Mouse (Mus musculus) heart, adult 2 months (tissue): ENCODE results near the gene Tox4. TPM values are rescaled to one million over a fixed set of nuclear protein-coding genes. Genes with fewer than 3 reads are reported as not detected.

Source experiments
- DNase-seq, 2 experiments: peaks; one replicate each; pipeline ENCODE4 v3.0.0; 2021
- H3K27ac ChIP-seq: fragments of 200-600 bp; 2 replicates; pipeline ENCODE4 v1.8.1; 2022
- H3K27me3 ChIP-seq: fragments of 200-500 bp; 2 replicates; pipeline ENCODE4 v1.6.1; 2012; ENCODE audit warnings: mild to moderate bottlenecking, low read length, inconsistent platforms, mixed read lengths; ENCODE audit not compliant: control insufficient read depth, insufficient read depth
- H3K36me3 ChIP-seq: fragments of 200-500 bp; 2 replicates; pipeline ENCODE4 v1.6.1; 2012; ENCODE audit warnings: low read length, inconsistent platforms; ENCODE audit not compliant: control insufficient read depth, insufficient read depth
- H3K4me1 ChIP-seq: fragments of 200-500 bp; 2 replicates; pipeline ENCODE4 v1.6.1; 2011; ENCODE audit warnings: low read length; ENCODE audit not compliant: control insufficient read depth, insufficient read depth
- H3K4me3 ChIP-seq: fragments of 200-600 bp; 2 replicates; pipeline ENCODE4 v1.8.1; 2022
- H3K79me2 ChIP-seq: fragments of 200-500 bp; replicated peaks from 2 replicates; pipeline ENCODE4 v1.6.1; 2012; ENCODE audit warnings: mild to moderate bottlenecking, inconsistent platforms, low read length, moderate library complexity, mixed read lengths; ENCODE audit not compliant: control insufficient read depth, insufficient read depth
- H3K9ac ChIP-seq: fragments of 200-500 bp; 2 replicates; pipeline ENCODE4 v1.6.1; 2012; ENCODE audit warnings: low read depth, mild to moderate bottlenecking, control low read depth, inconsistent platforms, low read length, mixed read lengths
- CTCF ChIP-seq: fragments of 200-600 bp; IDR thresholded peaks from 2 replicates; pipeline ENCODE4 v1.8.1; 2022; ENCODE audit warnings: antibody characterized with exemption, mild to moderate bottlenecking, moderate library complexity
- EP300 ChIP-seq: fragments of 200-500 bp; IDR thresholded peaks from 2 replicates; pipeline ENCODE4 v1.6.1; 2011; ENCODE audit warnings: low read depth, low read length, control low read depth; ENCODE audit not compliant: insufficient read depth
- POLR2A ChIP-seq: fragments of 200-500 bp; IDR thresholded peaks from 2 replicates; pipeline ENCODE4 v1.6.1; 2011; ENCODE audit warnings: mild to moderate bottlenecking, low read depth, low read length, control low read depth; ENCODE audit not compliant: insufficient read depth
- WGBS: fragments of 180-500 bp; shearing (Covaris S2); methylation state at CpG from one replicate; pipeline ENCODE4 v1.1.7; 2018; 5-methylcytosine and 5-hydroxymethylcytosine counted together
- intact Hi-C: fragments of 180-260 bp; cut with DNase I; formaldehyde crosslinking; loops from one replicate; pipeline ENCODE4 v1.15.1; 2025
- polyA plus RNA-seq: library from polyadenylated mRNA; depleted of rRNA; stranded (reverse); fragments of >200 nt; gene quantifications from 2 replicates; pipeline ENCODE4 v1.2.3, GENCODE M21; 2012
- total RNA-seq, 2 experiments: library from RNA; stranded (reverse); gene quantifications; 2 replicates each; pipeline ENCODE4 v1.2.3; 2021

Gene Tox4
- total and polyA plus RNA-seq, 3 experiments, result 23.3 to 37.5 (median 32.8) TPM

DNA sequence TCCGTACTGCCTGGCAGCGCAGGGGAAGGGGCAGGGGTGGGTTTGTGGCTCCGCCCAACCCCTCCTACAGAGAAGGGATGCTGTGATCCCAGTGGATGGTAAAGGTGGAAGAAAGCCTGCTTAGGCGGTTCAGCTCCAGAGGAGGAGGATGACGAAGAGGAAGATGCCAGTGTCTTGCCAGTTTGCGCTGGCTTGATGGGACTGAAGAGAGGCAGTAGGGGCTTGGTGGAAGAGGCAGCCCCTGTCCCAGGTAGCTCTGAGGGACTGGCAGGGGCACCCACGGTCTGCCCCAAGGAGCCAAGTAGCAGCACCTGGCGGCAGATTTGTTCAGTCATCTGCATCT, 35.8 kb downstream of the Tox4 start:
- WGBS, result 75% methylated on average over 8 of the region's 8 CpGs
- no peak for DNase-seq
- Histone ChIP-seq H3K9ac (no peak overlapping the region), H3K4me1 (peaks cover 1% of the 10 kb centered on the region; the same call in 1 of the 2 replicates), H3K4me3 (no peak overlapping the region), H3K36me3 (no peaks in the 10 kb centered on the region; the same call in 1 of the 2 replicates), H3K27me3 (no peaks in the 10 kb centered on the region), H3K79me2 (0 out of 2 replicates have a peak, but pooled peaks cover 2% of the 10 kb centered on the region), H3K27ac (no peak overlapping the region)
- intact Hi-C loops, result no loop called here
- TF ChIP-seq CTCF, result no peak
- no peak for TF ChIP-seq POLR2A
- no peak for TF ChIP-seq EP300

DNA sequence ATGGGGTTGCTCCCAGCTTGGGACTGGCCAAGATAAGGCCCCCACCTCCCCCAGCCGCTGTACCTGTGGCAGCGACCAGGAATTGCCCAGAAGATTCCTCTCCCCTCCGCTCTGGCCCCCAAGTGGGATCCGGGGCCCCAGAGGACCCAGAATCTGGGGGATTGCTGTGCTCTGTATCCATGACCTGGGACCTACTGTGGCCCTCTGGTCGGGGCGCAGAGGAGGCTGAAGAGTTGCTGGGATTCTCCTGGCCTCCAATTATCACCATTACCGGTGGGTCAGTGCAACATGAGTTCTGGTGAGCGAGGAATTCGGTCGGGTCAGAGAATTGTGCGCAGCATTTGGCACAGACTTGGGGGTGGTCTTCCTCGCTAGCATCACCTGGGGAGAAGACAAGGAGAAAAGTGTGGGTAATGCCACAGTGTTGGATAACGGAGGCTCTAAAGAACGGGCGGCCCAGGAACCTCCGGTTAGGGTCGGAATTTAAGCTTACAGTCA, 36.4 kb downstream of the Tox4 start:
- TF ChIP-seq EP300 (no peak), POLR2A (no peak), CTCF (no peak)
- intact Hi-C loops, result no loop called here
- H3K9ac ChIP-seq, result peak overlapping the region; percentile 85
- peak overlapping the region; percentile 77 for H3K4me3 ChIP-seq
- H3K79me2 ChIP-seq, result 0 out of 2 replicates have a peak, but pooled peaks cover 2% of the 10 kb centered on the region
- WGBS, result 13% methylated on average over 17 of the region's 17 CpGs
- peaks cover 1% of the 10 kb centered on the region; the same call in 1 of the 2 replicates for H3K4me1 ChIP-seq
- peak overlapping the region; percentile 61; the same call in 1 of the 2 replicates for H3K27ac ChIP-seq
- no peaks in the 10 kb centered on the region; the same call in 1 of the 2 replicates for H3K36me3 ChIP-seq
- H3K27me3 ChIP-seq, result no peaks in the 10 kb centered on the region
- no peak for DNase-seq

GRCm38 (mm10) chr14:52315792-52316440, 37.0 kb downstream of the Tox4 start:
- H3K27ac ChIP-seq, result peak overlapping the region; percentile 61
- H3K27me3 ChIP-seq, result no peaks in the 10 kb centered on the region
- H3K79me2 ChIP-seq, result 0 out of 2 replicates have a peak, but pooled peaks cover 2% of the 10 kb centered on the region
- peaks cover 1% of the 10 kb centered on the region; the same call in 1 of the 2 replicates for H3K4me1 ChIP-seq
- H3K9ac ChIP-seq, result peak overlapping the region; percentile 85
- no peak for TF ChIP-seq CTCF
- TF ChIP-seq EP300, result no peak
- 0 out of 2 replicates have a peak, but pooled peaks have one; percentile 30 for TF ChIP-seq POLR2A
- peak; percentile 66 to 72 for DNase-seq
- peak overlapping the region; percentile 77 for H3K4me3 ChIP-seq
- intact Hi-C loops, result no loop called here
- H3K36me3 ChIP-seq, result no peaks in the 10 kb centered on the region; the same call in 1 of the 2 replicates
- WGBS, result under 1% methylated on average over 29 of the region's 41 CpGs

- 22% methylated on average over 16 of the region's 16 CpGs for WGBS
- peak in 1 of 2 experiments; percentile 14 for DNase-seq
- TF ChIP-seq CTCF, result no peak
- TF ChIP-seq POLR2A, result no peak
- no peak for TF ChIP-seq EP300
- Histone ChIP-seq H3K4me1 (peaks cover 1% of the 10 kb centered on the region; the same call in 1 of the 2 replicates), H3K9ac (peak overlapping the region; percentile 45), H3K27me3 (no peaks in the 10 kb centered on the region; the same call in 1 of the 2 replicates), H3K79me2 (0 out of 2 replicates have a peak, but pooled peaks cover 2% of the 10 kb centered on the region), H3K36me3 (no peaks in the 10 kb centered on the region), H3K27ac (no peak overlapping the region), H3K4me3 (peak overlapping the region; percentile 77)
- intact Hi-C loops, result no loop called here
These were observed 37.7 kb downstream of the Tox4 start for GRCm38 (mm10) chr14:52316441-52317225.

- Histone ChIP-seq H3K27me3 (no peaks in the 10 kb centered on the region; the same call in 1 of the 2 replicates), H3K4me3 (no peak overlapping the region), H3K9ac (no peak overlapping the region), H3K27ac (no peak overlapping the region), H3K4me1 (peaks cover 1% of the 10 kb centered on the region; the same call in 1 of the 2 replicates), H3K36me3 (no peaks in the 10 kb centered on the region), H3K79me2 (0 out of 2 replicates have a peak, but pooled peaks cover 2% of the 10 kb centered on the region)
- DNase-seq, result no peak
- TF ChIP-seq CTCF (no peak), EP300 (no peak), POLR2A (no peak)
- WGBS, result 27% methylated on average over 6 of the region's 6 CpGs
- intact Hi-C loops, result no loop called here
These were observed 40.4 kb downstream of the Tox4 start for GRCm38 (mm10) chr14:52319361-52319760.

DNA sequence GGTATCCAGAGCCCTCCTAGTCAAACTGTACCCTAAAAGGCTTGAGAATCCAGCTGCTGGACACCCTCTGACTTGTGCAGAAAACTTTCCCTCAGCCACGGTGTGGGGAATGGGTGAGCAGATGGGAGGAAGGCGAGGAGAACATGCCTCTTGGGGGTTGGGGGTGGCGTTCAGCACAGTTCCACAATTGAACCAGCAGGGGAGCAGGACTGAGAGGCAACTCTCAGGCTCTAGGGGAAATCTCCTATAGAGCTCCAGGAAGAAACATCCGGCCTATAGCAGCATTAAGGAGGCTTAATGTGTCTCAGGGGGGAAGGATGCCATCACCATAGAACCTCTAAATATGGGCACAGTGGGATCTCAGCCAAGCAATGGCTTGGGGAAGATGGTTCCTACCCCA, 46.9 kb downstream of the Tox4 start:
- WGBS, result 19% methylated on average over 4 of the region's 4 CpGs
- Histone ChIP-seq H3K36me3 (no peaks in the 10 kb centered on the region), H3K27ac (no peak overlapping the region), H3K4me1 (no peaks in the 10 kb centered on the region), H3K9ac (no peak overlapping the region), H3K79me2 (no peaks in the 10 kb centered on the region), H3K4me3 (no peak overlapping the region), H3K27me3 (peaks cover 5% of the 10 kb centered on the region)
- intact Hi-C loops, result no loop called here
- TF ChIP-seq CTCF (no peak), POLR2A (no peak), EP300 (no peak)
- no peak for DNase-seq
